Mouse (Mus musculus): ENCODE measurements at regions not wholly inside any gene's neighbourhood (a gene's known extent, or its start where the extent isn't known, plus 50 kb on each side); places are given as distances from the start of the nearest gene placed in this dataset.

DNA sequence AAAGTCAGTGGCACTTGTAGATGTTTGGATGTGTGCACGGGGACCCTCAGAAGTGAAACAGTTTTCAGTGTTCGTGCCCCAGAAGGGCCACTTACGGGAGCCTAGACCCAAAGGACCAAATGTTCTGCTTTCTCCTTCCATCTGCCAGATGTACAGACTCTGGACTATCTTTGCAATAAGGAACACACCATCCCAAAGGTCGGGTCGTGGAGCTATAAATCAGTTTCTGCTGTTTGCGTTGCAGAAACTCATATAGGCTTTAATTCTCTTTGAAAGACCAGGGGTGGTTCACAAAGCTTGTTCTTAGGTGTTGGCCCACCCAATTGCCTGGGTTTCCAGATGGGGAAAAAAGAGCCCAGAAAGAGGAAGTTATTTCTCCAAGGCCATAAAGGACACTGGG, 206.3 kb upstream of the Cdh5 start:
- no peak for ATAC-seq (replicated peaks in 1 of 2; ENCODE audit: insufficient read depth in 1 of 2, low FRiP score in 2 of 2, low TSS enrichment in 1 of 2, low read depth in 1 of 2, poor library complexity in 2 of 2, severe bottlenecking in 2 of 2)

DNA sequence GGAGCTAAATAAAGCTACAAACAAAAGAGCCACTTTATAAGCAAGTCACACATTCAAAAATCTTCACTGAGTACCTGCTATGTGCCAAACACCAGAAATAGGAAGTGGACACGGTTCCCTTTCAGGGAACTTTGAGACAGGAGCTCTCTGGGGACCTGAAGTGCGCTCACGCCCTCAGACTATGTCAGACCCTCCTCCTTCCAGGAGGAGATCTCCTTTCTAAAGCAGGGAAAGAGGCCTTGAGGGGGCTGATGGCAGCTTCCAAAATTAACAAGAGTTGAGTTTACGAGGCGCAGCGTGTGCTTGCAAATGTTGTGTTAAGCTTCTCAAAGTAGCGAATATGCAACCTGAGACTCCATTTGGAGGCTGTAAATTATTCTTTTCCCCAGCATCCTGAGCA, 204.0 kb upstream of the Cdh5 start:
- ATAC-seq (replicated peaks in 1 of 2; ENCODE audit: insufficient read depth in 1 of 2, low FRiP score in 2 of 2, low TSS enrichment in 1 of 2, low read depth in 1 of 2, poor library complexity in 2 of 2, severe bottlenecking in 2 of 2) = no peak

DNA sequence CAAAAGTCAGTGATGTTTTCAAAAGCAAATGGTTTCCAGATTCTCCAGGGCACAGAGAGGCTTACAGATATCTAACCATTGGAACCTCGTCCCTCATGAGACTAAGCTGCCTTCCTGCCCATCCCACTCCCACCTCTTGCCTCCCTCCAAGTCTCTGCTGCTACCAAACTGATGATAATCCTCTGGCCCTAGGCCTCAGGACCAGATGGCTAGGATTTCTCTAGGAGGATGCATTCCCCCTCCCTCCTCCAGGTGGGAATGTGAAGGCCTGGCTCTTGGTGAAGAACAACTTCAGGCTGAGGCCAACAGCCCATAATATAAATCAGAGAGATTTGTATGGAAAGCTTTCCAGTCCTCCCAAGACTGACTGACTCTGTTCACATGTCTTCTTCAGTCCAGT, 198.9 kb upstream of the Cdh5 start:
- ATAC-seq (replicated peaks in 1 of 2; ENCODE audit: insufficient read depth in 1 of 2, low FRiP score in 2 of 2, low TSS enrichment in 1 of 2, low read depth in 1 of 2, poor library complexity in 2 of 2, severe bottlenecking in 2 of 2) = no peak

DNA sequence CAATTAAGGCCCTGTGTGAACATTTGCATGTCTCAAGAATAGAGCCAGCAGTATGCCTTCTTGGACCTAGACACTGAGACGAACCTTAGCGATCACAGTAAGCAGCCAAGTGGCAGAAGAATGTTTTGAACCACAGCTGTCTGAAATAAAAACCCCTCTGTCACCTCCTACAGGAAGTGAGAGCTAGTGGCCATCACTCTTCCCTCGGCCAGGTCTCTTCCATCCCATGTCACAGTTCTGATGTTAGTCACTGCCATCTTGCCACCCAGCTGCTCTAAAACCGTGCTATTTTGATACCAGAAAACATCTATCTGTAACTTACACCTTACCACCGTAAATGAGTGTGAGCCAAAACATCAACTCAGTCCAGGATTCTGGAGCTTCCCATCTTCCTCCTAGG, 197.8 kb upstream of the Cdh5 start:
- no peak for ATAC-seq (replicated peaks in 1 of 2; ENCODE audit: insufficient read depth in 1 of 2, low FRiP score in 2 of 2, low TSS enrichment in 1 of 2, low read depth in 1 of 2, poor library complexity in 2 of 2, severe bottlenecking in 2 of 2)

DNA sequence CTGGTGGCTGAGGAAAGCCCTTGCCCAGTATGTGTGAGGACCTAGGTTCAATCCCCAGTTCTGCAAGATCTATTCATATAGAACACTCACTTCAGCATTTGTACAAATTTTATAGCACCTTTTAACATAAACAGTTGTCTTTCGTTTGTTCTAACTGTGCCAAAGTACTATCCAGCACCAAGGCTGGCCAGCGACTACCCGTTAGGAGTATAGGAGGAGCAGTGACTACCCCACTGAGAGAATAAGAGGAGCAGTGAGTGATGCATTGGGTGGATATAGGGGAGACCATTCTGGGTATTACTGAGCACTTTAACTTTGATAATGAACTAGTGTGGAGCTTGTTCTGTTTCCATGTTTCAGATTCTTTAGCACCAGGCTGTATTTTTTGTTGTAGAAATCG, 193.8 kb upstream of the Cdh5 start:
- no peak for ATAC-seq (replicated peaks in 1 of 2; ENCODE audit: insufficient read depth in 1 of 2, low FRiP score in 2 of 2, low TSS enrichment in 1 of 2, low read depth in 1 of 2, poor library complexity in 2 of 2, severe bottlenecking in 2 of 2)

DNA sequence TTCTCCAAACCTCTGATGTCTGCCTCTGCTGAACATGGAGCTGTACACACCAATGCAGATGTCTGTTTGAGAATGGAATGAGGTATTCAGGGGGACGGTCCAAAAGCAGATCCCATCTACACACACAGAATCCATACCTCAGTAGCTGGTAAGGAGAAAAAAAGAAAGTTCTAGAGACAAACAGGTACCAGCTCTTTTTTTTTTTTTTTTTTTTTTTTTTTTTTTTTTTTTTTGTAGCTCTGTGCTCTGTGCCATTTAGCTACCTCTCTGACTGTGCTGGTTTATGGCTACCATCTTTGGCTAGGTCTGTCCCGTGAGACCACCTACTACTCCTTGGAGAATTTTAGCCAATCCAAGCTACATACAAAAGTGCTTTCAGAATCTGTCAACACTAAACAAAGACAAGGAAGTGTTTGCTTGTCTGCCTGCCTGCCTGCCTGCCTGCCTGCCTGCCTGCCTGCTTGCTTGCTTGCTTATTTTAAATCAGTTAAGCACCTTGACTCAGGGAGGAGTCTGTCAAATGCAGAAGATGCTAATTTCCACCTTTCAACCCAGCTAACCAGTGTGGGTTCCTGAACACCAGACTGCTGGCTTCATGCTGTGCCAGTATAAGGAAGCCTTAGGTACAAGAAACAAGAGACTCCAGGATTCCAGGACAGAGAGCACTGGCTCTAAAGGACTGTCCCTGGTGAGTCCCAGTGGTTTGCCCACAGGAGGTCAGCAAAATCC, 190.0 kb upstream of the Cdh5 start:
- no peak for ATAC-seq (replicated peaks in 1 of 2; ENCODE audit: insufficient read depth in 1 of 2, low FRiP score in 2 of 2, low TSS enrichment in 1 of 2, low read depth in 1 of 2, poor library complexity in 2 of 2, severe bottlenecking in 2 of 2)

DNA sequence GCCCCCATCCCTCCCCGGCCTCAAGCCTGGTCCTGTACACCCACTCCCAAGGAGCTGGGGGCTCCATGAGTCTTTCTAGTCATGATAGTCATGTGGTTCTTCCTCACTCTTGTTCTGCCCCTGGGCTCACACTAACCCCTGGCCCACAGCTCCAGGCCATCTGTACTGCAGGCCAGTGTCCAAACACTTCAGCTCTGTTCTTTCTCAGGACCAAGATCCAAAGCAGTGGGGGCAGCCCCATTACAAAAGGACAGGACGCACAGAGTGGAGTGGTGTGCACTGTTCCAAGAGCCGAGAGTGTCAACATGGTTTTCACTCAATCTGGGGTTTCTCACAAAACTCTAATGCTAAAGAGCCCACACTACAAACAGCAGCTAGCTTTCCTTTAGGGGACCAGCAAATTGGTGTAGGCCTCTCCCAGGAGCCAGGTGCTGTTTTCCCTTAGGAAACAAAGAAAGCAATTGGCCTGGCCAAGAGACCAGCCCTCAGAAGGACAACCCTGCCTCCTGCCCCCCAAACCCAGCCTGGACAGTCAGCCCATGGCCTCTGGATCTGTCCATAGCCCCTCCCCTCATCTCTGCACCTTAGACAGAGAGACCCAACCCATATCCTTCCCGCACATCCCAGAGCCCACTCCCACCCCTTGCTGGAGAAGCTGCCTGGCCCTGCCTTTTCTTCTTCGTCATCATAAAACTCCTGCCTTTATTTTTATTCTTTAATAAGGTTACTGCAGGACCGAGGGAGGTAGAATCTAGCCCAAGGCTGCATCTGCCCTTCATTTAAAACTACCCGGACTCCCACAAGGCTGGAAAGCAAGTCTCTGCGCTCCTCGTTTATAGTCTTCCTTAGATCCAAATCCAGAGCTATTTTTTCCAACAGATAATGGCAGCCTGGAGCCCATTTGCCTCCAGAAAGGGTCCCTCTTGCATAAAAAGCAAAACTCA, 188.2 kb upstream of the Cdh5 start:
- ATAC-seq (replicated peaks in 1 of 2; ENCODE audit: insufficient read depth in 1 of 2, low FRiP score in 2 of 2, low TSS enrichment in 1 of 2, low read depth in 1 of 2, poor library complexity in 2 of 2, severe bottlenecking in 2 of 2) = no peak

DNA sequence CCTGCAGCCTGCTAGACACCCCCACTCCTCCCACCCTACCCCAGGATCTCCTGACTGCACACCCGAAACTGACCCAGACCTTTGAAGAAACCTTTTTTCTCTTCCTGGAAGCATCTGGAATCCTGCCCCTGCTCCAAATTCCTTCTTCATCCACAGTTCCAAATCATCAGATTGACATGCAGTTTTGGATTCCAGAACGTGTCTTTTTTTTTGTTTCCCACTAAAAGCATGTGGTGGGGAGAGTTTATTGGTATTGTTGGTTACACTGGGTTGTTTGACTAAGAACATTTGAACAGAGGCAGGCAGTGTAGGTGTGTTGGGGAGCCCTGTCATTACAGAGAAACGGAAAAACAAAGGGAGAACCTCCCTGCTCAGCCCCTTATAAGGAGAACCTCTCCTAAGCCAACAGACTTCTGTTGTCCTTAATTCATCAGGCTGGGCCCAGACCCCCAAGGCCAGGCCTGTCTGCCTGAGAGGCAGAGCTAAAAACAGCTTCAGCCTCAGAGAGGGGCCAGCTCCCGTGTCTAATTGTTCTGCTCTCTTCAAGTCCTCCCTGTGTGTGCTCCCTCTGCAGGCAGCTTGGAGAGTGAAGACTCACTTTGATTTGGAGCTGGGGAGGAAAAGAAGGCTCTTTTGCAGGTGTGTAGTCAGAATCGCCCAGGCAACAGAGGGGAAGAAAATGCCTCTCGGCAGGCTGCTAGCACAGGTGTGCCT, 187.3 kb upstream of the Cdh5 start:
- ATAC-seq (replicated peaks in 1 of 2; ENCODE audit: insufficient read depth in 1 of 2, low FRiP score in 2 of 2, low TSS enrichment in 1 of 2, low read depth in 1 of 2, poor library complexity in 2 of 2, severe bottlenecking in 2 of 2) = no peak

DNA sequence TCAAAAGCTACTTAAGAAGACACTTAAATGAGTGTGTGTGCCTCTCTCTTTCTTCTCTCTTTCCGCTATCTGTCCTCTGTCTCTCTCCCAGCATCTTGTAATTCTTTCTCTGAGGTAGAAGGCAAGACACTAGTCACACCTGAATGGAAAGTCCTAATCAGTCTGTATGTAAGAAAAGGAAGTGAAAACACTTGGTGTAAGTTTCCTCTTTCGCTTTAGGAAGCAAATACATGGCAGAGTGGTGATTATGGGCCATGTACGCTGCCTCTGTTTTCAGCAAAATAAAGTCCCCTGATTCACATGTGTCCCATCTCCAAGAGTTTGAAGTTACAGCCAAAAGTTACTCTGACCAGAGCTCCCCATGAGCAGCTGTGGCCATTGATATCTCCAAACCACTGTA, 182.1 kb upstream of the Cdh5 start:
- no peak for ATAC-seq (replicated peaks in 1 of 2; ENCODE audit: insufficient read depth in 1 of 2, low FRiP score in 2 of 2, low TSS enrichment in 1 of 2, low read depth in 1 of 2, poor library complexity in 2 of 2, severe bottlenecking in 2 of 2)

DNA sequence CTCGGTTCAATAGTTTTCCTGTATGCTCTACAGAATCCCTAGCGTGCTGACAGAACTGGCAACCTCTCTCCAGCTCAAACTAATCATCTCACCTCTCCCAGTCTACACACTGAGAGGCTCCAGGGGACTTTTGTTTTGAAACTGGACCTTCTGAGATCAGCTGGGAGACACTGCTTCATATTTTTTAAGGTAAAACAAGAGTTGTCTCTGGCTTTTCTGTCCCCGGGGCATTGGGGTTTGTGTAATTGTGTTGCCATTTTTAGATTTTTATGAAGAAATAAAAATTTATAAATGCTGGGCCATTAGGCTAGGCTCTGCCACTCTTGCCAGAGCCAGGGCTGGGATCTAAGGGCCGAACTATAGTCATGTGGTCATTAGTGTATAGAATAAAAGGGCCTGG, 179.8 kb upstream of the Cdh5 start:
- ATAC-seq (replicated peaks in 1 of 2; ENCODE audit: insufficient read depth in 1 of 2, low FRiP score in 2 of 2, low TSS enrichment in 1 of 2, low read depth in 1 of 2, poor library complexity in 2 of 2, severe bottlenecking in 2 of 2) = no peak

DNA sequence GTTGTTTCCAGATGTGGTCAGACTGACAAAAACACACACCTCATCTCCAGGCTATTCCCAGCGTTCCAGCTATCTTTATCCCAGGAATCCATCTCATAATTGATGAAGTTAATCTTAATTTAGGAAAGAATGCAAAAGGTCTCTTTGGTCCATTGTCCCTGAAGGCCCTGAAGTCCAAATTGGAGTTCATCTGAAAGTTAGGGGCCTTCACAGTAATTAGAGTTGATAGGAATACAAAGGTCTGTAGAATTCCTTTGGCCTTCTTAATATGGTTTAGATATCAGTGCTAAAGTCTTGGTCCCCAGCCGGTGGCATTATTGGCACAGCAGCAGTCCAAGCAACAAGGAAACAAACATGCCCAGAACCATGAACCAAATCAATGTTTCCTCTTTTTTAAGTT, 178.7 kb upstream of the Cdh5 start:
- ATAC-seq (replicated peaks in 1 of 2; ENCODE audit: insufficient read depth in 1 of 2, low FRiP score in 2 of 2, low TSS enrichment in 1 of 2, low read depth in 1 of 2, poor library complexity in 2 of 2, severe bottlenecking in 2 of 2) = no peak

DNA sequence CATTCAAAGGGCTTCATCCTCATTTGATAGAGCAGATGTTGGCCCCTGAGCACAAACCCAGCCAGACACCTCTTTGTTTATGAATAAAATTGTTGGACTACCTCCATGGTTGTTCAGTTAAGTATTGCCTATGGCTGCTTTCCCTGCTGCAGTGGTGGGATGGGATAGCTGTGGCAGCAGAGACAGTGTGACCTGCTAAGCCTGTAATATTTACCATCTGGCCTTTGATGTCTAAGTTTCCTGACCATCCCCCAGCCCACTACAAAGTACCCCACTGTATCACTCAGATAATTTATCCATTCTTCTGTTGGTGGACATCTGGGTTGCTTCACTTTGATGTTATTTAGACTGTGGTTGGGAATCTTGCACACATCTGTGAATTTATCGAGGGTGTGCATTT, 168.7 kb upstream of the Cdh5 start:
- ATAC-seq (replicated peaks in 1 of 2; ENCODE audit: insufficient read depth in 1 of 2, low FRiP score in 2 of 2, low TSS enrichment in 1 of 2, low read depth in 1 of 2, poor library complexity in 2 of 2, severe bottlenecking in 2 of 2) = no peak

DNA sequence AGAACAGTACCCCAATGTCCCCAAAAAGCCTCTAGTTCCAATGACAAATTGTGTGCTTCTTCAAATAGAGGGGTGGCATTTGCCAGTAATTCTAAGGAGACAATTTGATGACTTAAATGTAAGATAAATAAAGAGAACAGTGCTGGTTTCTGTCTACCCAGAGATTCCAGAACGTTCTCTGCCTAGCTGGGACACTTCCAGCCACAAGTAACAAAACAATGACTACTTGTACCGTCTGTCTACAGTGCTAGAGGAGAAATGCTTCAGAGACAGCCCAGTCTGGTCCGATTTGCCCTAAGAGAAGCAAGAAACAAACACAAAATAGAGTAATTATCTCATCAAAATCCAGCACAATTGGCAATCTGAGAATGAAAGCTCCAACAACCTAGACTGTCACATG, 164.9 kb upstream of the Cdh5 start:
- no peak for ATAC-seq (replicated peaks in 1 of 2; ENCODE audit: insufficient read depth in 1 of 2, low FRiP score in 2 of 2, low TSS enrichment in 1 of 2, low read depth in 1 of 2, poor library complexity in 2 of 2, severe bottlenecking in 2 of 2)

DNA sequence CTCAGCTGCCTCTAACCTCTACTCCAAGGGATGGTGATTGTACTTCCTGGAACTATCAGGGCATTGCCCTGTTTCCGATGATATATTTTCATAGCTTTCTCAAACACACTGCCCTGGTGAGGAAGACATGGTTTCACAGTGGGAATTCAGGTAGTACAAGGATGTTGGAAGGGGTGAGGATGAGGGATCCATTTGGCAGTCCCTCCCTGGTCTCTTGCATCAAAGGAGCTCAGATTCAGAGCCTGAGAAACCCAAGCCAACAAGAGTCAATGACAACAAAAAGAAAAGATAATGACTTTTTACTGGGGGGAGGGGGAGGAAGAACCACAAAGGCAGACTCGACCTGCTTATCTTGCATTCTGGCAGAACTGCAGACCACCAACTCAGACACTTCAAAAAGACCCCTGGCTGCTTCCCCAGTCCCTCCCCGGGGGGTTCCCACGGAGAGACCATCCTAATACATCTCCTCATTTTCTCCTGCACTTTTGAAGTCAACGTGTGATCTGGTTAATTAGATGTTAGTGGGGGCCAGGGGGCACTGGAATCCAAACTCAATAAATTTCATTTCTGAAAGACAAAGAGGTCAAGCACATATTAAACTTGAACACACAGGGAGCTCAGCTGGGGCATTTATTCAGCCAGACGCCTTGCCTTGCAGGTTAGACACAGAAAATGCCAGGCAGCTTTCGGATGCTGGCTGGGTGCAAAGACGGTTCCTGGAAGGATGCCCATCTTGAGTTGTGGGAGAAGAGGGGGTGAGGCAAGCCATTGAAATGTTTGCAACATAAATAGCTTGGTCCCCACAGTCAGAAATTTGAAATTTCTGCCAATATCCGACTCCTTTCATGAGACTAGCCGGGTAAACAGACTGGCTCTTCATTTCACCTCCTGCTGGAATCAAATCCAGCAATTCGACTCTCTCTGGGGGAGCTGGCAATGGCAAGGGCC, 162.9 kb upstream of the Cdh5 start:
- ATAC-seq (replicated peaks in 1 of 2; ENCODE audit: insufficient read depth in 1 of 2, low FRiP score in 2 of 2, low TSS enrichment in 1 of 2, low read depth in 1 of 2, poor library complexity in 2 of 2, severe bottlenecking in 2 of 2) = no peak

DNA sequence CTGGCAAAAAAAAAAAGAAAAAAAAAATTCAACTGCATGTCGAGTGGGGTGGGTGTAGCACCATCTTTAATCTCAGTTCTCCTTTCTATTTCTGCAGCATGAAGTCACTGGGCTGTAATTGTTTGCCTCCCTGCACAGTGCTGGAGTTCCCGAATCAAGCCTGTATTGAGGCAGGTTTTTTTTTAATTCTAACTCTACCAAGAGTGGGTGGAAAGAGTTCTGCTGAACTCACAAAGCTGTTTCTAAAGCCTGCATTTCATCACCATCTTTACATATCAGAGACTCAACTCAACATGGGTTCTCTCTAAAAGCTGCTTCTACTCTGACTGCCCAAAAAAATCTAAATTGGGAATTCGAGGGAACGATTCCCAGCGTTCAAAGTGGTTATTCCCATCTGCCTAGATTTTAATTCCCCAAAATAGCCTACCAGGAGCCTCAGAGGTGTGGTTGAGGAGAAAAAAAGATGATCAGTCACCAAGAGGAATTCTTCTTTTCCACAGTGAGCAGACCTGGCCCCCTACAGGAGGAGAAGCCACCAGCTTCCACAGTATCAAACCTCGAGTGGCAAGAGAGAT, 160.4 kb upstream of the Cdh5 start:
- no peak for ATAC-seq (replicated peaks in 1 of 2; ENCODE audit: insufficient read depth in 1 of 2, low FRiP score in 2 of 2, low TSS enrichment in 1 of 2, low read depth in 1 of 2, poor library complexity in 2 of 2, severe bottlenecking in 2 of 2)

DNA sequence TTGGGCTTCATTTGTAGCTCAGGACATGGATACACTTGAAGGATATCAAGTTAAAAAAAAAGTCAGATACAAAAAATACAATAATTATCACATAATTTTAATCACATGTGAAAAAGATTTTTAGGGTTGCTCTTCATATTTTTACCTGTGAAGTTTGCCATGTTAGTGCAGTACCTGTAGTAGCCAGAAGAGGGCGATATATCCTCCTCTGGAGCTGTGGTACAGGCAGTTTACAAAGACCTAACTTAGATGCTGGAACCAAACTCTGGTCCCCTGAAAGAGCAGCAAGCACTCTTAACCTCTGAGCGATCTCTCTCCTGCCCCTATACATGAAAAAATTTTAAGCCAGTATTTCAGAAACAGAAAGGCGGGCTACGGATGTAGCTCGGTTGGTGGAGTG, 153.0 kb upstream of the Cdh5 start:
- ATAC-seq (replicated peaks in 1 of 2; ENCODE audit: insufficient read depth in 1 of 2, low FRiP score in 2 of 2, low TSS enrichment in 1 of 2, low read depth in 1 of 2, poor library complexity in 2 of 2, severe bottlenecking in 2 of 2) = no peak

DNA sequence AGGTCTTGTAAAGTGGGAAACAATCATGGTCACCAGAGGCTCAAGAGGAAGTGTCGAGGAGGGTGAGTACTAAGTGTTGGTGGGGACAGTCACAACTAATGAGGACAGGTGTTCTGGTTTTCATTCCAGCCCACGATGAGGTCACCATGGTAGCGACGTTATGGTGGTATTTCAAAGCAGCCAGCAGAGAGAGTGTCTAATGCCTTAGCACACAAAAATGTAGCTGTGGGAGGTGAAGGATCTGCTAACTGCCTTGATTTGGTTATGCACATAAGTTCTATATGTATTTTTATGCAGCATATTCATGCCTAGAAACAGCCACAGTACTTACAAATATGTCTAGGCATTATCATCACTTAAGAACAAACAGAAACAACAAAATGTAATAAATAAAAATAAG, 151.0 kb upstream of the Cdh5 start:
- ATAC-seq (replicated peaks in 1 of 2; ENCODE audit: insufficient read depth in 1 of 2, low FRiP score in 2 of 2, low TSS enrichment in 1 of 2, low read depth in 1 of 2, poor library complexity in 2 of 2, severe bottlenecking in 2 of 2) = no peak

All from hematopoietic stem cell, adult 5-6 weeks (primary cell).